Mouse (Mus musculus): ENCODE measurements at regions not wholly inside any gene's neighbourhood (a gene's known extent, or its start where the extent isn't known, plus 50 kb on each side); places are given as distances from the start of the nearest gene placed in this dataset.

- ATAC-seq (ENCODE audit: insufficient read depth, low read depth) (no peak), DNase-seq (ENCODE audit: low spot score) (no peak)
- 54% methylated on average over 11 of the region's 11 CpGs for WGBS
- Histone ChIP-seq H3K36me3 (replicated peaks; ENCODE audit: control insufficient read depth, insufficient read depth, low read length) (no peaks in the 10 kb centered on the region), H3K27me3 (ENCODE audit: control insufficient read depth, insufficient read depth, low read length) (no peaks in the 10 kb centered on the region), H3K4me1 (ENCODE audit: control insufficient read depth, insufficient read depth) (no peaks in the 10 kb centered on the region), H3K9ac (replicated peaks; ENCODE audit: low read depth, low read length) (no peak overlapping the region), H3K4me2 (ENCODE audit: low read depth, low read length) (no peak overlapping the region), H3K27ac (ENCODE audit: low read depth) (no peak overlapping the region), H3K9me3 (replicated peaks; ENCODE audit: control insufficient read depth, low read length) (no peaks in the 10 kb centered on the region), H3K4me3 (ENCODE audit: low read depth, low read length) (no peak overlapping the region)
- TF ChIP-seq EP300 (IDR thresholded peaks at IDR 0.05; ENCODE audit: low read depth) (no peak), CTCF (IDR thresholded peaks at IDR 0.05; ENCODE audit: low read depth) (no peak)
These were observed 171.0 kb upstream of the Sox9 start for GRCm38 (mm10) chr11:112611073-112611472.

DNA sequence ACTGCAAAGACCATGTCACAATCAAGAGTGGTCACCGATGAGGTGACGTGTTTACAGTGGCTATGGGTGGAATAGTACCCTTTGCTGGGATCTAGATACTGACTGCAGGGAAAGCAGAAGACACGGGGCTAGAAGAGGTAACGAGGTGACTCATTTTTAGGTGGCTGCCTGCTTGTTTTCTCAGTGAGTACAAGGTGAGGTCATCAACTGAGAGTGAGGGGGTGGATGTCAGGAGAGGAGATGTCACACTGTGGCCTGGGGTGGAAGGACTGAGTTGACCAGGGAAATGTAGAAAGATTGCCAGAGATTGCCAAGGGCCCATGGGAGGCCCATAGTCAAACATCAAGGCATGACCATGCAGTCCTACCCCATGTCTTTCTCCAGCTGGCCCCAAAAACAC, 166.4 kb upstream of the Sox9 start:
- no peaks in the 10 kb centered on the region for H3K4me1 ChIP-seq (ENCODE audit: control insufficient read depth, insufficient read depth)
- ATAC-seq (ENCODE audit: insufficient read depth, low read depth) (no peak), DNase-seq (ENCODE audit: low spot score) (no peak)
- H3K27me3 ChIP-seq (ENCODE audit: control insufficient read depth, insufficient read depth, low read length) = no peaks in the 10 kb centered on the region
- no peak overlapping the region for H3K9ac ChIP-seq (replicated peaks; ENCODE audit: low read depth, low read length)
- 78% methylated on average over 4 of the region's 4 CpGs for WGBS
- H3K9me3 ChIP-seq (replicated peaks; ENCODE audit: control insufficient read depth, low read length) = no peaks in the 10 kb centered on the region
- H3K27ac ChIP-seq (ENCODE audit: low read depth) = no peak overlapping the region
- TF ChIP-seq EP300 (IDR thresholded peaks at IDR 0.05; ENCODE audit: low read depth) (no peak), CTCF (IDR thresholded peaks at IDR 0.05; ENCODE audit: low read depth) (no peak)
- no peak overlapping the region for H3K4me2 ChIP-seq (ENCODE audit: low read depth, low read length)
- H3K4me3 ChIP-seq (ENCODE audit: low read depth, low read length) = no peak overlapping the region
- H3K36me3 ChIP-seq (replicated peaks; ENCODE audit: control insufficient read depth, insufficient read depth, low read length) = no peaks in the 10 kb centered on the region

GRCm38 (mm10) chr11:112616942-112617341, 165.1 kb upstream of the Sox9 start:
- Histone ChIP-seq H3K36me3 (replicated peaks; ENCODE audit: control insufficient read depth, insufficient read depth, low read length) (no peaks in the 10 kb centered on the region), H3K9me3 (replicated peaks; ENCODE audit: control insufficient read depth, low read length) (no peaks in the 10 kb centered on the region), H3K27me3 (ENCODE audit: control insufficient read depth, insufficient read depth, low read length) (no peaks in the 10 kb centered on the region), H3K4me1 (ENCODE audit: control insufficient read depth, insufficient read depth) (peaks cover 5% of the 10 kb centered on the region; the same call in 1 of the 2 replicates), H3K4me3 (ENCODE audit: low read depth, low read length) (no peak overlapping the region), H3K9ac (replicated peaks; ENCODE audit: low read depth, low read length) (no peak overlapping the region), H3K4me2 (ENCODE audit: low read depth, low read length) (no peak overlapping the region), H3K27ac (ENCODE audit: low read depth) (no peak overlapping the region)
- ATAC-seq (ENCODE audit: insufficient read depth, low read depth) (no peak), DNase-seq (ENCODE audit: low spot score) (no peak)
- no peak for TF ChIP-seq CTCF (IDR thresholded peaks at IDR 0.05; ENCODE audit: low read depth)
- no peak for TF ChIP-seq EP300 (IDR thresholded peaks at IDR 0.05; ENCODE audit: low read depth)
- 60% methylated on average over 2 of the region's 2 CpGs for WGBS

- H3K9ac ChIP-seq (replicated peaks; ENCODE audit: low read depth, low read length) = peak overlapping the region; percentile 39; the same call in 1 of the 2 replicates
These were observed 161.1 kb upstream of the Sox9 start for GRCm38 (mm10) chr11:112620916-112621315.

GRCm38 (mm10) chr11:112621385-112622120, 160.5 kb upstream of the Sox9 start:
- Histone ChIP-seq H3K4me3 (ENCODE audit: low read depth, low read length) (peak overlapping the region; percentile 16; the same call in 1 of the 2 replicates), H3K27me3 (ENCODE audit: control insufficient read depth, insufficient read depth, low read length) (no peaks in the 10 kb centered on the region), H3K4me2 (ENCODE audit: low read depth, low read length) (peak overlapping the region; percentile 43), H3K9ac (replicated peaks; ENCODE audit: low read depth, low read length) (no peak overlapping the region), H3K27ac (ENCODE audit: low read depth) (0 out of 2 replicates have a peak overlapping the region, but pooled peaks have one; percentile 15), H3K36me3 (replicated peaks; ENCODE audit: control insufficient read depth, insufficient read depth, low read length) (no peaks in the 10 kb centered on the region), H3K4me1 (ENCODE audit: control insufficient read depth, insufficient read depth) (peaks cover 5% of the 10 kb centered on the region; the same call in 1 of the 2 replicates), H3K9me3 (replicated peaks; ENCODE audit: control insufficient read depth, low read length) (no peaks in the 10 kb centered on the region)
- DNase-seq (ENCODE audit: low spot score) (no peak), ATAC-seq (ENCODE audit: insufficient read depth, low read depth) (0 out of 2 replicates have a peak, but pooled peaks have one; percentile 27)
- TF ChIP-seq EP300 (IDR thresholded peaks at IDR 0.05; ENCODE audit: low read depth) (no peak), CTCF (IDR thresholded peaks at IDR 0.05; ENCODE audit: low read depth) (no peak)
- 67% methylated on average over 9 of the region's 9 CpGs for WGBS

More at GRCm38 (mm10) chr11:112620916-112621315, 161.1 kb upstream of the Sox9 start:
- Histone ChIP-seq H3K9me3 (replicated peaks; ENCODE audit: control insufficient read depth, low read length) (no peaks in the 10 kb centered on the region), H3K27me3 (ENCODE audit: control insufficient read depth, insufficient read depth, low read length) (no peaks in the 10 kb centered on the region), H3K4me1 (ENCODE audit: control insufficient read depth, insufficient read depth) (peaks cover 5% of the 10 kb centered on the region; the same call in 1 of the 2 replicates), H3K27ac (ENCODE audit: low read depth) (0 out of 2 replicates have a peak overlapping the region, but pooled peaks have one; percentile 15), H3K4me2 (ENCODE audit: low read depth, low read length) (peak overlapping the region; percentile 43), H3K4me3 (ENCODE audit: low read depth, low read length) (peak overlapping the region; percentile 16), H3K36me3 (replicated peaks; ENCODE audit: control insufficient read depth, insufficient read depth, low read length) (no peaks in the 10 kb centered on the region)
- ATAC-seq (ENCODE audit: insufficient read depth, low read depth) (peak; percentile 59), DNase-seq (ENCODE audit: low spot score) (no peak)
- 16% methylated on average over 12 of the region's 12 CpGs for WGBS
- TF ChIP-seq EP300 (IDR thresholded peaks at IDR 0.05; ENCODE audit: low read depth) (no peak), CTCF (IDR thresholded peaks at IDR 0.05; ENCODE audit: low read depth) (no peak)
